Mouse (Mus musculus) neural tube, embryonic 11.5 days (tissue): ENCODE measurements around the gene Hnrnpc. TPM values are rescaled to one million over a fixed set of nuclear protein-coding genes. Genes with fewer than 3 reads are reported as not detected.
A peak's percentile ranks its signal among the peaks of the same experiment; 100 is the strongest.

ENCODE experiments used
- ATAC-seq: fragments of 200-750 bp; cut with Nextera tagmentation; 2 replicates; pipeline ENCODE4 v1.8.0; 2017; ENCODE audit warnings: moderate number of reproducible peaks, mild to moderate bottlenecking, moderate TSS enrichment, moderate library complexity; ENCODE audit not compliant: insufficient read depth, low FRiP score, low TSS enrichment
- DNase-seq: peaks from one replicate; pipeline ENCODE4 v3.0.0-alpha.2; 2015; ENCODE audit warnings: low spot score
- H3K27ac ChIP-seq: fragments of 300-500 bp; sonication (generic); 2 replicates; pipeline ENCODE4 v1.5.1; 2014; ENCODE audit warnings: low read depth, mild to moderate bottlenecking, low read length
- H3K27me3 ChIP-seq: fragments of 300-500 bp; sonication (generic); 2 replicates; pipeline ENCODE4 v1.6.1; 2014; ENCODE audit warnings: mild to moderate bottlenecking, low read length, mixed read lengths; ENCODE audit not compliant: control insufficient read depth, insufficient read depth
- H3K36me3 ChIP-seq: fragments of 300-500 bp; sonication (generic); 2 replicates; pipeline ENCODE4 v1.6.1; 2014; ENCODE audit warnings: mild to moderate bottlenecking, low read length, moderate library complexity, mixed read lengths; ENCODE audit not compliant: control insufficient read depth, insufficient read depth
- H3K4me1 ChIP-seq: fragments of 300-500 bp; sonication (generic); 2 replicates; pipeline ENCODE4 v1.6.1; 2014; ENCODE audit warnings: low read length, mixed read lengths; ENCODE audit not compliant: control insufficient read depth, insufficient read depth
- H3K4me2 ChIP-seq: fragments of 300-500 bp; sonication (generic); 2 replicates; pipeline ENCODE4 v1.6.1; 2014; ENCODE audit warnings: low read depth, mild to moderate bottlenecking, moderate library complexity
- H3K4me3 ChIP-seq: fragments of 300-500 bp; sonication (generic); 2 replicates; pipeline ENCODE4 v1.5.1; 2014; ENCODE audit warnings: low read depth, low read length
- H3K9ac ChIP-seq: fragments of 300-500 bp; sonication (generic); 2 replicates; pipeline ENCODE4 v1.6.1; 2014; ENCODE audit warnings: mild to moderate bottlenecking, low read length
- H3K9me3 ChIP-seq: fragments of 300-500 bp; sonication (generic); 2 replicates; pipeline ENCODE4 v1.6.1; 2016; ENCODE audit warnings: low read length; ENCODE audit not compliant: control insufficient read depth
- WGBS: fragments of 180-500 bp; shearing (Covaris S2); extraction: QIAGEN DNeasy Blood & Tissue Kit; methylation state at CpG from one replicate; pipeline ENCODE4 v1.1.7; 2014; 5-methylcytosine and 5-hydroxymethylcytosine counted together
- polyA plus RNA-seq: library from polyadenylated mRNA; unstranded; fragments of >200 nt; fragmentation: Nextera tagmentation; extraction: Ambion mirVana; gene quantifications from 2 replicates; pipeline ENCODE4 v1.2.1, GENCODE M21; 2014

The Hnrnpc gene
- polyA plus RNA-seq, 1 experiment from 2014 or later: 901 TPM

DNA sequence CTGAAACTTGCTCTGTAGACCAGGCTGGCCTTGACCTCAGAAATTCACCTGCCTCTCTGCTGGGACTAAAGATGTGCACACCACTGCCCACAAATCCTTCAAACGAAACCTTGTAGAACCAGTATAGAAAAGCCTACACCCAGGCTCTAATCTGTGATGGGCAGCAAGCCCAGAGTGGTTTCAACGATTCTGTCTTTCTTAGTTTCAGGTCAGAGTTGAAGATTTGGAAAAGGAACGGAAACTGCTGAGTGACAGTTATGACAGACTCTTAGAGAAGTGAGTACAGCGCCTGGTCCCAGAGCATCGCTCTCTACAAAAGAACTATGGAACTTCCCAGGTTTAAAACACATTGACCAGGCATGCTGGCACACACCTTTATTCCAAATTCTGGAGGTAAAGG, 29.8 kb upstream of the Hnrnpc start:
- no peaks in the 10 kb centered on the region for H3K27me3 ChIP-seq
- H3K4me2 ChIP-seq: no peak overlapping the region
- DNase-seq (no peak), ATAC-seq (no peak)
- no peaks in the 10 kb centered on the region for H3K4me1 ChIP-seq
- H3K9ac ChIP-seq: no peak overlapping the region
- H3K4me3 ChIP-seq: no peak overlapping the region
- H3K27ac ChIP-seq: no peak overlapping the region
- 87% methylated on average over 5 of the region's 5 CpGs for WGBS
- no peaks in the 10 kb centered on the region for H3K36me3 ChIP-seq
- H3K9me3 ChIP-seq: no peaks in the 10 kb centered on the region

DNA sequence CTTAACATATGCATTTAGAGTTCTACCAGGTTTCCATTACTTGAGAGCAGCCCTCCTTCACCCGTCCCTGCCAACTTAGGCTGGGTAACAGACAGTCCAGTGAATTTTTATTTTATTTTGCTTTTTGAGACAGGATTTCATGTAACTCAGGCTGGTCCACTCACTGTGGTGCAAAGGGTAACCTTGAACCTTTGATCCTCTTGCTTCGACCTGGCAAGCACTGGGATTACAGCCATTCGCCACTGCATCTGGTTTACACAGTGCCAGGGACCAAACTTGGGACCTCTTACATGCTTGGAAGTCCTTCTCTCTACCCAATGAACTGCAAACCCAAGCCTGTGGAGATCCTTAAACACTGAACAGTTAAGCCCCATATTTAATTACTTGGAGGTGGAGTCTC, 20.8 kb upstream of the Hnrnpc start:
- H3K27ac ChIP-seq: no peak overlapping the region
- no peak overlapping the region for H3K4me3 ChIP-seq
- DNase-seq (no peak), ATAC-seq (no peak)
- 93% methylated on average over 3 of the region's 3 CpGs for WGBS
- no peak overlapping the region for H3K4me2 ChIP-seq
- no peaks in the 10 kb centered on the region for H3K36me3 ChIP-seq
- no peaks in the 10 kb centered on the region for H3K9me3 ChIP-seq
- H3K4me1 ChIP-seq: no peaks in the 10 kb centered on the region
- no peaks in the 10 kb centered on the region for H3K27me3 ChIP-seq
- H3K9ac ChIP-seq: no peak overlapping the region

DNA sequence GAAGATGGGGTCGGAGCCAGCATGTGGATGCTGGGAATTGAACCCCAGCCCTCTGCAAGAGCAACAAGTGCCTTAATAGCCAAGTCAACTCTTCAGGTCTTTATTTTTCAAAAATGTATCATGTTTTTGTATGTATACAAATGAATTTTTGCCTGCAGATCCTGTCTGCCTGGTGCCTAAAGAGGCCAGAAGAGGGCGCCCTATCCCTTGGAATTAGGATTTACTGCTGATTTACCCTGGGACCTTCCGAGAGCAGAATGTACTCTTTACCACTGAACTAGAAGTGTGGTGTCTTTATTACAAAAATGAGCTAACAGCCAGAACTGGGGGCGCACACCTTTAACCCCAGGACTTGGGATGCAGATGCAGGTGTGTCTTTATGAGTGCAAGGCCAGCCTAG, 20.1 kb upstream of the Hnrnpc start:
- no peak overlapping the region for H3K9ac ChIP-seq
- H3K36me3 ChIP-seq: no peaks in the 10 kb centered on the region
- peak; percentile 76 for DNase-seq
- ATAC-seq: no peak
- H3K27ac ChIP-seq: no peak overlapping the region
- WGBS: 28% methylated on average over 4 of the region's 4 CpGs
- H3K4me1 ChIP-seq: peaks cover under 1% of the 10 kb centered on the region; the same call in 1 of the 2 replicates
- H3K9me3 ChIP-seq: no peaks in the 10 kb centered on the region
- H3K4me3 ChIP-seq: no peak overlapping the region
- no peak overlapping the region for H3K4me2 ChIP-seq
- H3K27me3 ChIP-seq: no peaks in the 10 kb centered on the region

DNA sequence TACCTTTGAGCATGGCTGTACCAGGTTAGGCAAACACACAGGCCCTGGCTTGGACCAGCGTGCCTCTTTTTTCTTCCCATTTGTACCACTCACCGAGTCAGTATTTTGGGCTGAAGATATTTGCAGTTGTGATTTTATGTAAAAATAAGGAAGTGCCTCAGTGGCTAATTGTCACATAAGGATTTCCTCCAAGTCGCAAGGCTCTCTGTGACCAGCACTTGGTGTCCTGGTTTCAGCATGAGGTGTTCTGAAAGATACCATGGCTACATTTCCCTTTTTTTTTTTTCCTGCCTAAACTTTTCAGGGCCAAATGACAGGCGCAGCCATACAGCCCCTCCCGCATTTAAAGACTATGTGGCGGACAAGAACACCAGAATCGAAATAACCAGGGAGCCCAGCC, 16.3 kb upstream of the Hnrnpc start:
- DNase-seq (no peak), ATAC-seq (no peak)
- no peak overlapping the region for H3K27ac ChIP-seq
- no peak overlapping the region for H3K4me2 ChIP-seq
- H3K27me3 ChIP-seq: no peaks in the 10 kb centered on the region
- H3K9ac ChIP-seq: no peak overlapping the region
- H3K9me3 ChIP-seq: no peaks in the 10 kb centered on the region
- H3K36me3 ChIP-seq: no peaks in the 10 kb centered on the region
- H3K4me3 ChIP-seq: no peak overlapping the region
- H3K4me1 ChIP-seq: peaks cover 2% of the 10 kb centered on the region; the same call in 1 of the 2 replicates
- 61% methylated on average over 7 of the region's 7 CpGs for WGBS

DNA sequence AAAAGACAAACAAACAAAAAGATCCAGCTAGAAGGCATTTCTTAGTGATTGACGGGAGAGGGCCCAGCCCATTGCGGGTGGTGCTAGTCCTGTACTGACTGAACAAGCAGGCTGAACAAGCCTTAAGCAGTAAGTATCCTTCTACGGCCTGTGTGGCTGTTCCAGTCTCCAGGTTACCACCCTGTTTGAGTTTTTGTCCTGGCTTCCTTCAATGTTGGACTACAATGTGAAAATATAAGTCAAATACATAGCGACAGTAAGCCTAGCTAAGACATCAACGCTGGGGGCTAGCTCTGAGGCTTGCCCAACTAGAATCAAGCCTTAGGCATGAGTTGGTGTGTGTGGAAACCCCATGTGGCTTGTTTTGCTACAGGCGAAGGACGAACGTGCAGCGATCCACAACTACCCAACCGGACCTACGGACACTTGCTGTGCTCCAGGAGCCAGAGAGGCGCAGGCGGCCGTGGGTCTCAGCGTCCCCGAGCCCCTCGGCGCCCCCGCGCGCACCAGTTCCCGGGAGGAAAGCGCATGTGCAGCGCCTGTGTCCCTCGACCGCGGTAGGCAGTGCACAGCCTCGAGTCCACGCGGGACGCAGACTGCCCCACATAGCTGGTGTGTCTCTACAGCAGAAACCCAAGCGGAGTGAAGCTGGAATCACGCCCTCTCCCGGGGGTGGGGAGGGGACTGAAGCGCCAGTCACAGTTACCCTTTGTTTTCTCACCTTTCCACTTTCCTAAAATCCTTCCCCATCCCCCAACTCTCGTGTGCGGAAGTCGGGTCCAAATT, 15.2 kb upstream of the Hnrnpc start:
- Histone ChIP-seq H3K4me3 (peak overlapping the region; percentile 44), H3K9ac (peak overlapping the region; percentile 69), H3K9me3 (no peaks in the 10 kb centered on the region), H3K27me3 (no peaks in the 10 kb centered on the region), H3K36me3 (no peaks in the 10 kb centered on the region), H3K4me2 (peak overlapping the region; percentile 90), H3K27ac (no peak overlapping the region), H3K4me1 (peaks cover 2% of the 10 kb centered on the region; the same call in 1 of the 2 replicates)
- ATAC-seq (peak; percentile 82), DNase-seq (peak; percentile 73)
- 2% methylated on average over 37 of the region's 38 CpGs for WGBS

DNA sequence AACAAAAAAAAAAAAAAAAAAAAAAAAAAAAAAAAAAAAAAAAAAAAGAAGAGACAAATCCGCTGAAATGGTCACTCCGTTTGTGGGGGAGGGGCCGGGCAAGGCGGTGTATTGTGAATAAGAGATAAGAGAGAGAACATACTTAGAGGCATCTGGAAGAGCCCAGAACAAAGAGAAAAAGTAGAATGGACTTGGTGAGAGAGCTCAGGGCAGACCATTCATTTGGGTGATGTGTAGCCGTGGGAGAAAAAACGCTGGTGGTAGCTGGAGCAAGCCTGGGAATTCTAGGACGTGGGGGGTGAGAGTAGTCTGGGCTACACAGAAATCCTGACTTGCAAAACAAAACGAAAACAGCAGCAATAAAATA, 14.6 kb upstream of the Hnrnpc start:
- Histone ChIP-seq H3K27ac (no peak overlapping the region), H3K9me3 (no peaks in the 10 kb centered on the region), H3K4me3 (no peak overlapping the region; the same call in 1 of the 2 replicates), H3K36me3 (no peaks in the 10 kb centered on the region), H3K4me1 (peaks cover 2% of the 10 kb centered on the region; the same call in 1 of the 2 replicates), H3K9ac (peak overlapping the region; percentile 69), H3K27me3 (no peaks in the 10 kb centered on the region), H3K4me2 (peak overlapping the region; percentile 90)
- peak; percentile 25; the same call in 1 of the 2 replicates for ATAC-seq
- WGBS: 30% methylated on average over 8 of the region's 8 CpGs
- DNase-seq: no peak

DNA sequence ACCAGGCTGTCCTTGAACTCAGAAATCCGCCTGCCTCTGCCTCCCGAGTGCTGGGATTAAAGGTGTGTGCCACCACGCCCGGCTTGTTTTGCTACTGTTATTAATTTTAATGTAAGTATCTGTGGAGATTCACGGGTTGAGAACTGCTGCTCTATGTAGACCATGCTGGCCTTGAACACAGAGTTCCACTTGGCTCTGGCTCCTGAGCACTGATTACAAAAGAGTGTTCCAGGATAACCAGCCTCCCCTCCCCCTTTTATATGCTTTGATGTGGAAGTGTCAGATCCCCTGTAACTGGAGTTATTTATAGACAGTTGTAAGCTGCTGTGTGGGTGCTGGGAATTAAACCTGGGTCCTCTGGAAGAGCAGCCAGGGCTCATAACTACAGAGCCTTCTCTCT, 13.4 kb upstream of the Hnrnpc start:
- H3K4me2 ChIP-seq: no peak overlapping the region
- no peaks in the 10 kb centered on the region for H3K27me3 ChIP-seq
- peaks cover 2% of the 10 kb centered on the region; the same call in 1 of the 2 replicates for H3K4me1 ChIP-seq
- 92% methylated on average over 5 of the region's 5 CpGs for WGBS
- no peak overlapping the region for H3K9ac ChIP-seq
- H3K36me3 ChIP-seq: no peaks in the 10 kb centered on the region
- DNase-seq (no peak), ATAC-seq (no peak)
- H3K4me3 ChIP-seq: no peak overlapping the region
- H3K9me3 ChIP-seq: no peaks in the 10 kb centered on the region
- H3K27ac ChIP-seq: no peak overlapping the region

DNA sequence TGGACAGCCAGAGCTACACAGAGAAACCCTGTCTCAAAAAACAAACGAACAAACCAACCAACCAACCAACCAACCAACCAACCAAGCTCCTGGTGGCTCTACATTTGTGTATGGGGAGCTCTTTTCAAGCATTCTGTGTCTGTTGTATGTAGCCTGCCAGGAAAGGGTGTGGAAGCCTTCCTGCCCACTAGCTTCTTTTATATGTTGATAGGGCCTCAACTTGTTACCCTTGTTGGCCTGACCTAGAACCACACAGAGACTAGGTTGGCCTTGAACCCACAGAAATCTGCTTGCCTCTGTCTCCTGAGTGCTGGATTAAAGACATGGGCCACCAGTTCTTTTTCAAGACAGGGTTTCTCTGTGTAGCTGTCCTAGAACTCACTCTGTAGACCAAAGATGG, 10.3 kb upstream of the Hnrnpc start:
- ATAC-seq: no peak
- no peak for DNase-seq
- Histone ChIP-seq H3K27me3 (no peaks in the 10 kb centered on the region), H3K27ac (no peak overlapping the region), H3K4me1 (peaks cover 2% of the 10 kb centered on the region; the same call in 1 of the 2 replicates), H3K4me3 (no peak overlapping the region), H3K36me3 (no peaks in the 10 kb centered on the region), H3K9ac (no peak overlapping the region), H3K9me3 (no peaks in the 10 kb centered on the region), H3K4me2 (no peak overlapping the region)
- WGBS: 74% methylated on average over 1 of the region's 1 CpGs

DNA sequence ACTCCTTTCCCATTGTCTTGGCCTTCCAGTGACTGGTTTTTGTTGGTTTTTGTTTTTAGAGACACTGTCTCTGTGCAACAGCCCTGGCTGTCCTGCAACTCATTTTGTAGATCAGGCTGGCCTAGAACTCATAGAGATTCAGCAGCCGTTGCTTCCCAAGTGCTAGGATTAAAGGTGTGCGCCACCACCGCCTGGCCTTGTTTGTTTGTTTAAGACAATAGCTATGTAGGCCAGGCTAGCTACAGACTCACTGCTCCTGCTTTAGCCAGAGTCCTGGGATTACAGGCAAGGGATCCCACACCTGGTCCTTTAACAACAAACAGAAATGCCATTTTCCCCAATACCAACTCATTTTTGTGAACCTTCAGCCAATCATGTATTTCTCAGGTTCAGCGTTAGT, 6.5 kb upstream of the Hnrnpc start, which contains the start of gene Rpgrip1:
TSS of gene Rpgrip1 (plus strand) at position 359 of the 400 bp plus-strand sequence.
- no peaks in the 10 kb centered on the region for H3K27me3 ChIP-seq
- no peak within 1 kb of the TSS for H3K27ac ChIP-seq
- WGBS: 82% methylated on average over 4 of the region's 4 CpGs
- no peaks in the 10 kb centered on the region for H3K9me3 ChIP-seq
- H3K4me2 ChIP-seq: no peak within 1 kb of the TSS
- ATAC-seq: no peak
- DNase-seq: no peak
- H3K9ac ChIP-seq: no peak within 1 kb of the TSS
- H3K4me1 ChIP-seq: no peaks in the 10 kb centered on the region
- H3K36me3 ChIP-seq: no peaks in the 10 kb centered on the region
- no peak within 1 kb of the TSS for H3K4me3 ChIP-seq
